Mouse (Mus musculus): ENCODE measurements around the gene Rreb1. TPM values are rescaled to one million over a fixed set of nuclear protein-coding genes. Genes with fewer than 3 reads are reported as not detected.

Rreb1 gene
- total and polyA plus RNA-seq, 2 experiments from 2014 or later = 2.3 to 6.0 TPM

GRCm38 (mm10) chr13:37986166-37986565 is 208.0 kb downstream of the Rreb1 start:
- no peak overlapping the region for H3K9ac ChIP-seq (replicated peaks; ENCODE audit: low read length)
- 77% methylated on average over 10 of the region's 10 CpGs for WGBS

GRCm38 (mm10) chr13:37989701-37990100 is 211.5 kb downstream of the Rreb1 start:
- Histone ChIP-seq H3K9me3 (ENCODE audit: low read length) (no peaks in the 10 kb centered on the region), H3K36me3 (ENCODE audit: insufficient read depth, low read length) (peaks cover 44% of the 10 kb centered on the region), H3K9ac (replicated peaks; ENCODE audit: low read length) (no peak overlapping the region), H3K4me1 (ENCODE audit: insufficient read depth, low read length) (no peaks in the 10 kb centered on the region), H3K27ac (no peak overlapping the region), H3K4me2 (ENCODE audit: low read depth, low read length) (no peak overlapping the region), H3K27me3 (ENCODE audit: insufficient read depth, low read length) (no peaks in the 10 kb centered on the region), H3K4me3 (ENCODE audit: low read length) (no peak overlapping the region)
- 95% methylated on average over 8 of the region's 8 CpGs for WGBS
- TF ChIP-seq CTCF (IDR thresholded peaks at IDR 0.05; ENCODE audit: low read depth) = no peak
- ATAC-seq (no peak), DNase-seq (ENCODE audit: low spot score) (no peak)

More at GRCm38 (mm10) chr13:37986166-37986565, 208.0 kb downstream of the Rreb1 start:
- Histone ChIP-seq H3K4me1 (ENCODE audit: insufficient read depth, low read length) (no peaks in the 10 kb centered on the region), H3K9me3 (ENCODE audit: low read length) (no peaks in the 10 kb centered on the region), H3K27me3 (ENCODE audit: insufficient read depth, low read length) (no peaks in the 10 kb centered on the region), H3K27ac (no peak overlapping the region), H3K4me3 (ENCODE audit: low read length) (no peak overlapping the region), H3K36me3 (ENCODE audit: insufficient read depth, low read length) (peaks cover 64% of the 10 kb centered on the region), H3K4me2 (ENCODE audit: low read depth, low read length) (no peak overlapping the region)
- ATAC-seq = no peak
- TF ChIP-seq CTCF (IDR thresholded peaks at IDR 0.05; ENCODE audit: low read depth) = no peak
- DNase-seq (ENCODE audit: low spot score) = no peak

- no peak for ATAC-seq
- Histone ChIP-seq H3K9ac (replicated peaks; ENCODE audit: low read length) (peak overlapping the region; percentile 92), H3K27ac (no peak overlapping the region), H3K27me3 (ENCODE audit: insufficient read depth, low read length) (no peaks in the 10 kb centered on the region), H3K9me3 (ENCODE audit: low read length) (no peaks in the 10 kb centered on the region), H3K4me1 (ENCODE audit: insufficient read depth, low read length) (no peaks in the 10 kb centered on the region), H3K4me2 (ENCODE audit: low read depth, low read length) (peak overlapping the region; percentile 73), H3K36me3 (ENCODE audit: insufficient read depth, low read length) (peaks cover 22% of the 10 kb centered on the region; the same call in 1 of the 2 replicates), H3K4me3 (ENCODE audit: low read length) (peak overlapping the region; percentile 79)
- WGBS = 11% methylated on average over 10 of the region's 10 CpGs
- no peak for DNase-seq (ENCODE audit: low spot score)
- no peak for TF ChIP-seq CTCF (IDR thresholded peaks at IDR 0.05; ENCODE audit: low read depth)
Measured at GRCm38 (mm10) chr13:37992638-37993371, 214.6 kb downstream of the Rreb1 start.

- DNase-seq (ENCODE audit: low spot score) = no peak
- ATAC-seq = no peak
- no peaks in the 10 kb centered on the region for H3K27me3 ChIP-seq (ENCODE audit: insufficient read depth, low read length)
- no peaks in the 10 kb centered on the region for H3K9me3 ChIP-seq (ENCODE audit: low read length)
- H3K36me3 ChIP-seq (ENCODE audit: insufficient read depth, low read length) = peaks cover 22% of the 10 kb centered on the region; the same call in 1 of the 2 replicates
- peak overlapping the region; percentile 92 for H3K9ac ChIP-seq (replicated peaks; ENCODE audit: low read length)
- peak overlapping the region; percentile 79 for H3K4me3 ChIP-seq (ENCODE audit: low read length)
- peak overlapping the region; percentile 73 for H3K4me2 ChIP-seq (ENCODE audit: low read depth, low read length)
- no peaks in the 10 kb centered on the region for H3K4me1 ChIP-seq (ENCODE audit: insufficient read depth, low read length)
- no peak for TF ChIP-seq CTCF (IDR thresholded peaks at IDR 0.05; ENCODE audit: low read depth)
- WGBS = under 1% methylated on average over 17 of the region's 17 CpGs
- H3K27ac ChIP-seq = peak overlapping the region; percentile 95
Measured at GRCm38 (mm10) chr13:37993376-37993703, 215.1 kb downstream of the Rreb1 start.

- Histone ChIP-seq H3K36me3 (ENCODE audit: insufficient read depth, low read length) (peaks cover 18% of the 10 kb centered on the region; the same call in 1 of the 2 replicates), H3K9me3 (ENCODE audit: low read length) (no peaks in the 10 kb centered on the region), H3K4me1 (ENCODE audit: insufficient read depth, low read length) (no peaks in the 10 kb centered on the region), H3K27me3 (ENCODE audit: insufficient read depth, low read length) (no peaks in the 10 kb centered on the region), H3K4me3 (ENCODE audit: low read length) (peak within 1 kb of the TSS; percentile 79), H3K27ac (peak within 1 kb of the TSS; percentile 95), H3K9ac (replicated peaks; ENCODE audit: low read length) (peak within 1 kb of the TSS; percentile 92), H3K4me2 (ENCODE audit: low read depth, low read length) (peak within 1 kb of the TSS; percentile 73)
- ATAC-seq = peak; percentile 99
- WGBS = under 1% methylated on average over 84 of the region's 89 CpGs
- peak; percentile 99 for DNase-seq (ENCODE audit: low spot score)
- no peak for TF ChIP-seq CTCF (IDR thresholded peaks at IDR 0.05; ENCODE audit: low read depth)
Measured at GRCm38 (mm10) chr13:37993704-37994404, 215.7 kb downstream of the Rreb1 start, which contains the start of gene Ssr1. TSS of gene Ssr1 (minus strand) at chr13:37994217.

- H3K27ac ChIP-seq = peak overlapping the region; percentile 95; the same call in 1 of the 2 replicates
- H3K9ac ChIP-seq (replicated peaks; ENCODE audit: low read length) = peak overlapping the region; percentile 92
- WGBS = 15% methylated on average over 7 of the region's 7 CpGs
- no peaks in the 10 kb centered on the region for H3K4me1 ChIP-seq (ENCODE audit: insufficient read depth, low read length)
- no peaks in the 10 kb centered on the region for H3K27me3 ChIP-seq (ENCODE audit: insufficient read depth, low read length)
- no peak for TF ChIP-seq CTCF (IDR thresholded peaks at IDR 0.05; ENCODE audit: low read depth)
- no peaks in the 10 kb centered on the region for H3K9me3 ChIP-seq (ENCODE audit: low read length)
- H3K36me3 ChIP-seq (ENCODE audit: insufficient read depth, low read length) = peaks cover 18% of the 10 kb centered on the region; the same call in 1 of the 2 replicates
- no peak for DNase-seq (ENCODE audit: low spot score)
- peak; percentile 57 for ATAC-seq
- peak overlapping the region; percentile 73 for H3K4me2 ChIP-seq (ENCODE audit: low read depth, low read length)
- H3K4me3 ChIP-seq (ENCODE audit: low read length) = peak overlapping the region; percentile 79
Measured at GRCm38 (mm10) chr13:37994405-37994749, 216.2 kb downstream of the Rreb1 start.
